In genomic region chr6:140299653-140300052, GRCm38 (mm10) we compare ENCODE assay signal across 14 mouse cellular contexts.
DNase-seq lines count a peak whose midpoint lies in the region; ATAC-seq and TF ChIP-seq lines count a peak whose summit lies in the region.
"Had no signal": no experiment of that assay in that cellular context is flagged by ENCODE, and none has a peak within 500 bp of the region (broad histone marks: within the 10 kb centered on the region; RNA-seq: fewer than 3 reads in every experiment).

No protein-coding gene starts in this region.

- no peaks in the 10 kb centered on the region for H3K9me3 ChIP-seq in heart, embryonic 13.5 days
- no peaks in the 10 kb centered on the region for H3K9me3 ChIP-seq in heart, postnatal 0 days (replicated peaks; ENCODE audit: control insufficient read depth, low read length)
- H3K9me3 ChIP-seq: forebrain, embryonic 10.5 days had no signal

- H3K4me1 ChIP-seq in heart, embryonic 13.5 days, result peaks cover 22% of the 10 kb centered on the region
- peaks cover 15% of the 10 kb centered on the region for H3K4me1 ChIP-seq in heart, postnatal 0 days (ENCODE audit: control insufficient read depth, insufficient read depth)

- no peak overlapping the region for H3K4me3 ChIP-seq in heart, embryonic 13.5 days
- no peak overlapping the region for H3K4me3 ChIP-seq in heart, postnatal 0 days (ENCODE audit: low read depth, low read length)
- H3K4me3 ChIP-seq: forebrain, embryonic 10.5 days had no signal

- no peaks in the 10 kb centered on the region for H3K36me3 ChIP-seq in heart, embryonic 13.5 days
- H3K36me3 ChIP-seq in heart, postnatal 0 days (replicated peaks; ENCODE audit: control insufficient read depth, insufficient read depth, low read length), result no peaks in the 10 kb centered on the region
- H3K36me3 ChIP-seq: forebrain, embryonic 10.5 days had no signal

- peak overlapping the region; percentile 70 for H3K27ac ChIP-seq in heart, embryonic 13.5 days (replicated peaks)
- no peak overlapping the region for H3K27ac ChIP-seq in heart, postnatal 0 days (ENCODE audit: low read depth)
- H3K27ac ChIP-seq: forebrain, embryonic 10.5 days had no signal

- H3K4me2 ChIP-seq in heart, embryonic 13.5 days, result no peak overlapping the region
- H3K4me2 ChIP-seq in heart, postnatal 0 days (ENCODE audit: low read depth, low read length), result no peak overlapping the region

- H3K9ac ChIP-seq in heart, embryonic 13.5 days, result no peak overlapping the region
- no peak overlapping the region for H3K9ac ChIP-seq in heart, postnatal 0 days (replicated peaks; ENCODE audit: low read depth, low read length)
- H3K9ac ChIP-seq: liver, postnatal 0 days had no signal

- no peak for DNase-seq in heart, adult 8-10 months (ENCODE audit: low spot score)
- DNase-seq in kidney, postnatal 14 days, result peak; percentile 26
- DNase-seq in kidney, adult 18-20 months, result no peak
- no peak for DNase-seq in heart, postnatal 0 days (ENCODE audit: low spot score)
- DNase-seq in lung, postnatal 36 days, result peak; percentile 22
- no peak for DNase-seq in spleen, postnatal 10 days (ENCODE audit: low spot score in 2 of 2)
- no peak for DNase-seq in cerebellum, adult 9-10 months
- DNase-seq: adrenal gland, adult 8-10 months; gastrocnemius, postnatal 14 days; liver, postnatal 0 days; thymus, postnatal 36 days had no signal

- no peaks in the 10 kb centered on the region for H3K27me3 ChIP-seq in heart, embryonic 13.5 days (replicated peaks)
- no peaks in the 10 kb centered on the region for H3K27me3 ChIP-seq in heart, postnatal 0 days (ENCODE audit: control insufficient read depth, insufficient read depth, low read length)
- H3K27me3 ChIP-seq: Patski had no signal

- 20% methylated on average over 7 of the region's 7 CpGs for WGBS in heart, embryonic 13.5 days
- 22% methylated on average over 7 of the region's 7 CpGs for WGBS in heart, postnatal 0 days

- TF ChIP-seq EP300 in heart, postnatal 0 days (IDR thresholded peaks at IDR 0.05; ENCODE audit: low read depth), result no peak

- ATAC-seq in heart, embryonic 13.5 days (ENCODE audit: extremely low read depth, insufficient number of reproducible peaks, low FRiP score, low TSS enrichment), result no peak
- peak; percentile 64 for ATAC-seq in heart, postnatal 0 days (ENCODE audit: insufficient read depth, low read depth)

- no peak for TF ChIP-seq CTCF in heart, postnatal 0 days (IDR thresholded peaks at IDR 0.05; ENCODE audit: low read depth)

Comparison
In these comparisons a context has a peak if more than half of its experiments do, and no peak if none do; other contexts are left out.
1. DNase-seq: peak in kidney, postnatal 14 days (single experiment) and lung, postnatal 36 days (single experiment); none in heart, adult 8-10 months (single experiment), kidney, adult 18-20 months (single experiment), heart, postnatal 0 days (single experiment), spleen, postnatal 10 days (0 of 2) and cerebellum, adult 9-10 months (single experiment).